Mouse (Mus musculus): ENCODE results near the gene Cul4a. TPM values are rescaled to one million over a fixed set of nuclear protein-coding genes. Genes with fewer than 3 reads are reported as not detected.

Gene Cul4a
- total and polyA plus RNA-seq, 2 experiments from 2014 or later: 57.9 to 127 TPM

DNA sequence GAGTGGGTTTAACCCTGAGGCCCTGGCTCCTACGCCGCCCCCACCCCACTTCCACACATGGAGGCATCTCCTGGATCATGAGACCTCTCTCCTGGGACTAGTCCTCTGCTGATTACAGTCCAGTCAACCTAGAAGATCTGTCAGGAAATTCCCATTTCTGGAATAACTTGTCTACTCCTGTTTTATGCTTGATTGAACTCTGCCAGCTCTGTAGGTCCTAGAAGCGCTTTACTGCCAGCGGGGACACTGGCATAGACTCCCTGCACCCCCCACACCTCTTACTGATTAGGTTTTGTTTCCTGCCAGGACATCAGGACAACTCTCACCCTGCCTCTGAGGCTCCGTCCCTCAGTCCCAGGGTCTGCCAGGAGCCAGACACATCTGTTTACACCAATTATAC, 92.1 kb downstream of the Cul4a start:
- Histone ChIP-seq H3K4me1 (ENCODE audit: insufficient read depth, low read length) (peaks cover 10% of the 10 kb centered on the region; the same call in 1 of the 2 replicates), H3K36me3 (ENCODE audit: insufficient read depth, low read length) (no peaks in the 10 kb centered on the region), H3K4me3 (ENCODE audit: low read length) (no peak overlapping the region), H3K9me3 (ENCODE audit: low read length) (no peaks in the 10 kb centered on the region), H3K4me2 (ENCODE audit: low read depth, low read length) (no peak overlapping the region), H3K9ac (replicated peaks; ENCODE audit: low read length) (no peak overlapping the region), H3K27me3 (ENCODE audit: insufficient read depth, low read length) (0 out of 2 replicates have a peak, but pooled peaks cover 6% of the 10 kb centered on the region), H3K27ac (no peak overlapping the region)
- no peak for TF ChIP-seq CTCF (IDR thresholded peaks at IDR 0.05; ENCODE audit: low read depth)
- ATAC-seq: no peak
- no peak for DNase-seq (ENCODE audit: low spot score)
- 79% methylated on average over 5 of the region's 5 CpGs for WGBS

MicroRNAs within 50 kb of the gene (microRNA counts, 519-probe panel; counts per million panel counts)
- microRNA mmu-miR-1968: not detected

Small RNA genes within 50 kb of the gene (microRNA-seq; reads per million reads assigned to microRNA genes)
- gene Mir1968 (13.9 to 15.4 reads per million in 2 experiments), gene Mir7065 (0 reads per million in 2 experiments)

Other genes with a start within 250 kb of the Cul4a start
- 298 and 316 TPM in 2 replicates for gene Mcf2l, start 231.8 kb upstream of the Cul4a start, total RNA-seq (2014; rRNA removed)
- 94.1 and 94.2 TPM in 2 replicates for gene Mcf2l, start 231.8 kb upstream of the Cul4a start, polyA plus RNA-seq (2015; fragmentation: Nextera tagmentation; extraction: Ambion mirVana)
- gene F7, start 79.6 kb upstream of the Cul4a start, total RNA-seq (2014; rRNA removed): 0.10 TPM in 1 of 2 replicates, not detected in the other
- not detected in 2 replicates for gene F7, start 79.6 kb upstream of the Cul4a start, polyA plus RNA-seq (2015; fragmentation: Nextera tagmentation; extraction: Ambion mirVana)
- 0.05 TPM in 1 of 2 replicates, not detected in the other for gene F10, start 68.3 kb upstream of the Cul4a start, total RNA-seq (2014; rRNA removed)
- 0.14 and 0.34 TPM in 2 replicates for gene F10, start 68.3 kb upstream of the Cul4a start, polyA plus RNA-seq (2015; fragmentation: Nextera tagmentation; extraction: Ambion mirVana)
- gene Proz, start 44.7 kb upstream of the Cul4a start, total RNA-seq (2014; rRNA removed): not detected in 2 replicates
- gene Proz, start 44.7 kb upstream of the Cul4a start, polyA plus RNA-seq (2015; fragmentation: Nextera tagmentation; extraction: Ambion mirVana): 0.40 and 0.58 TPM in 2 replicates
- 28.6 and 29.1 TPM in 2 replicates for gene Pcid2, start 162 bp upstream of the Cul4a start, total RNA-seq (2014; rRNA removed)
- 29.3 and 31.5 TPM in 2 replicates for gene Pcid2, start 162 bp upstream of the Cul4a start, polyA plus RNA-seq (2015; fragmentation: Nextera tagmentation; extraction: Ambion mirVana)
- 317 and 341 TPM in 2 replicates for gene Lamp1, start 53.5 kb downstream of the Cul4a start, total RNA-seq (2014; rRNA removed)
- gene Lamp1, start 53.5 kb downstream of the Cul4a start, polyA plus RNA-seq (2015; fragmentation: Nextera tagmentation; extraction: Ambion mirVana): 400 and 402 TPM in 2 replicates
- gene Grtp1, start 95.0 kb downstream of the Cul4a start, total RNA-seq (2014; rRNA removed): 12.8 and 14.8 TPM in 2 replicates
- 17.1 and 18.1 TPM in 2 replicates for gene Grtp1, start 95.0 kb downstream of the Cul4a start, polyA plus RNA-seq (2015; fragmentation: Nextera tagmentation; extraction: Ambion mirVana)
- gene Adprhl1, start 148.5 kb downstream of the Cul4a start, total RNA-seq (2014; rRNA removed): 2.3 TPM in 1 of 2 replicates, not detected in the other
- gene Adprhl1, start 148.5 kb downstream of the Cul4a start, polyA plus RNA-seq (2015; fragmentation: Nextera tagmentation; extraction: Ambion mirVana): 0.14 and 0.50 TPM in 2 replicates
- gene Dcun1d2, start 182.5 kb downstream of the Cul4a start, total RNA-seq (2014; rRNA removed): 27.3 and 33.8 TPM in 2 replicates
- 24.9 and 25.1 TPM in 2 replicates for gene Dcun1d2, start 182.5 kb downstream of the Cul4a start, polyA plus RNA-seq (2015; fragmentation: Nextera tagmentation; extraction: Ambion mirVana)
- gene Tmco3, start 182.6 kb downstream of the Cul4a start, total RNA-seq (2014; rRNA removed): 30.9 and 31.3 TPM in 2 replicates
- gene Tmco3, start 182.6 kb downstream of the Cul4a start, polyA plus RNA-seq (2015; fragmentation: Nextera tagmentation; extraction: Ambion mirVana): 31.8 and 33.5 TPM in 2 replicates
- gene Tfdp1, start 233.1 kb downstream of the Cul4a start, total RNA-seq (2014; rRNA removed): 66.3 and 74.1 TPM in 2 replicates
- 85.1 and 86.2 TPM in 2 replicates for gene Tfdp1, start 233.1 kb downstream of the Cul4a start, polyA plus RNA-seq (2015; fragmentation: Nextera tagmentation; extraction: Ambion mirVana)

Measured in hindbrain, postnatal 0 days (tissue).